Mouse (Mus musculus) ES-Bruce4 (cell line): ENCODE measurements around the gene Gsta2.
"Not testable (repeated sequence)": the region's sequence is repeated elsewhere in the genome, so short reads cannot be mapped to it uniquely, and the experiment has no call there.

Experiments
- CTCF ChIP-seq: IDR thresholded peaks from one replicate; pipeline ENCODE4 v1.8.1; 2011; ENCODE audit warnings: low read depth, low read length
- POLR2A ChIP-seq: IDR thresholded peaks from one replicate; pipeline ENCODE4 v1.8.1; 2011; ENCODE audit warnings: low read length; ENCODE audit not compliant: insufficient read depth

DNA sequence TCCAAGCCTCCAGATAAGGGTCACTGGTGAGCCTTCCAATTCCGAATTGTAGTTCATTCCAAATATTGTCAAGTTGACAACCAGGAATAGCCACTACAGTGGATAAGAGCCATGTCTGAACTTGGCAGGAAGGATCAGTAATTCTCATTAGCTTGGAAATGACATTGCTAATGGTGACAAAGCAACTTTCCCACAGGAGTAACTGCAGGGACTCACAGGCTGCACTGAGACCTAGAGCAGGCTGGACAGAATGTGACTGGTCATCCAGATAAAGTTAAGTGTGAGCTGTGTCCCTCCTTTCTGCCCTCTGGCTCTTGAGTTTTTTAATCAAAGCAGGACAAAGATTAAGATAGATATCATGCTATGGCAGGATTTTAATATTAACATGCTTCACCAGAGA lies 66.5 kb downstream of the Gsta2 start:
- not testable (repeated sequence) for TF ChIP-seq CTCF, POLR2A
